Mouse (Mus musculus) intestine, postnatal 0 days (tissue): Measurements from ENCODE around the gene Idnk. TPM values are rescaled to one million over a fixed set of nuclear protein-coding genes. Genes with fewer than 3 reads are reported as not detected.

ENCODE experiments used
- ATAC-seq: fragments of 200-750 bp; cut with Nextera tagmentation; 2 replicates; pipeline ENCODE4 v1.8.0; 2017; ENCODE audit warnings: mild to moderate bottlenecking, moderate TSS enrichment, moderate library complexity
- H3K27ac ChIP-seq: fragments of 300-500 bp; sonication (generic); 2 replicates; pipeline ENCODE4 v1.5.1; 2014; ENCODE audit warnings: mild to moderate bottlenecking, low read depth, low read length, moderate library complexity
- H3K27me3 ChIP-seq: fragments of 300-500 bp; sonication (generic); replicated peaks from 2 replicates; pipeline ENCODE4 v1.6.1; 2014; ENCODE audit warnings: low read length, mixed read lengths; ENCODE audit not compliant: control insufficient read depth, insufficient read depth
- H3K36me3 ChIP-seq: fragments of 300-500 bp; sonication (generic); 2 replicates; pipeline ENCODE4 v1.6.1; 2014; ENCODE audit warnings: mild to moderate bottlenecking, moderate library complexity; ENCODE audit not compliant: control insufficient read depth, insufficient read depth
- H3K4me1 ChIP-seq: fragments of 300-500 bp; sonication (generic); replicated peaks from 2 replicates; pipeline ENCODE4 v1.6.1; 2014; ENCODE audit warnings: antibody characterized with exemption, low read length, mixed read lengths; ENCODE audit not compliant: control insufficient read depth, insufficient read depth
- H3K4me2 ChIP-seq: fragments of 300-500 bp; sonication (generic); replicated peaks from 2 replicates; pipeline ENCODE4 v1.6.1; 2014; ENCODE audit warnings: low read depth, mild to moderate bottlenecking, moderate library complexity
- H3K4me3 ChIP-seq: fragments of 300-500 bp; sonication (generic); 2 replicates; pipeline ENCODE4 v1.5.1; 2014; ENCODE audit warnings: low read depth, low read length
- H3K9ac ChIP-seq: fragments of 300-500 bp; sonication (generic); 2 replicates; pipeline ENCODE4 v1.6.1; 2014; ENCODE audit warnings: mild to moderate bottlenecking, low read depth, low read length
- H3K9me3 ChIP-seq: fragments of 300-500 bp; sonication (generic); 2 replicates; pipeline ENCODE4 v1.6.1; 2016; ENCODE audit warnings: mixed run types; ENCODE audit not compliant: control insufficient read depth
- CTCF ChIP-seq: sonication (generic); IDR thresholded peaks from 2 replicates; pipeline ENCODE4 v1.5.1; 2016; ENCODE audit warnings: low read depth, mild to moderate bottlenecking, control low read depth, antibody characterized with exemption, moderate library complexity
- WGBS: fragments of 180-500 bp; shearing (Covaris S2); extraction: QIAGEN DNeasy Blood & Tissue Kit; methylation state at CpG from one replicate; pipeline ENCODE4 v1.1.7; 2014; 5-methylcytosine and 5-hydroxymethylcytosine counted together
- polyA plus RNA-seq: library from polyadenylated mRNA; unstranded; fragments of >200 nt; fragmentation: Nextera tagmentation; extraction: Ambion mirVana; gene quantifications from 2 replicates; pipeline ENCODE4 v1.2.1, GENCODE M21; 2015

The Idnk gene
- polyA plus RNA-seq, 1 experiment from 2014 or later, result 79.0 TPM

DNA sequence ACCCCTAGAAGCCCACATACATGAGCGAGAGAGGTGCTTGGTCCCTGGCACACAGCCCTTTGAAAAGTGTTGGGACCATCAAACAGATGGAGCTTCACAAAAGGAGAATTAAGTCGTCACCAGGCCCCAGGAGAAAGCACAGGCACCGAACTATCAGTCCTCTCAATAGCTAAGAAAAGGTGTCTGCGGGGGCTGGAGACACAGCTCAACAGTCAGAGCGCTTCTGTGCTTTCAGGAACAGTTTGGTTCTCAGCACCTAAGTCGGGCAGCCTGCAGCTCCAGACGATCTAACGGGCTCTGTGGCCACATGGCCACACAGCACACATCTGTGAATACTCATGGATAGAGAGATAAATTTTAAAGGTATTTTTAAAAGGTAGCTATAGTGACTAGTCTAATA is 28.8 kb downstream of the Idnk start:
- H3K27ac ChIP-seq, result no peak overlapping the region
- no peak for TF ChIP-seq CTCF
- 93% methylated on average over 8 of the region's 8 CpGs for WGBS
- no peak overlapping the region for H3K4me2 ChIP-seq
- H3K9ac ChIP-seq, result no peak overlapping the region
- no peak overlapping the region for H3K4me3 ChIP-seq
- no peaks in the 10 kb centered on the region for H3K9me3 ChIP-seq
- peaks cover 41% of the 10 kb centered on the region for H3K36me3 ChIP-seq
- ATAC-seq, result no peak
- 0 out of 2 replicates have a peak, but pooled peaks cover 3% of the 10 kb centered on the region for H3K4me1 ChIP-seq
- H3K27me3 ChIP-seq, result no peaks in the 10 kb centered on the region

DNA sequence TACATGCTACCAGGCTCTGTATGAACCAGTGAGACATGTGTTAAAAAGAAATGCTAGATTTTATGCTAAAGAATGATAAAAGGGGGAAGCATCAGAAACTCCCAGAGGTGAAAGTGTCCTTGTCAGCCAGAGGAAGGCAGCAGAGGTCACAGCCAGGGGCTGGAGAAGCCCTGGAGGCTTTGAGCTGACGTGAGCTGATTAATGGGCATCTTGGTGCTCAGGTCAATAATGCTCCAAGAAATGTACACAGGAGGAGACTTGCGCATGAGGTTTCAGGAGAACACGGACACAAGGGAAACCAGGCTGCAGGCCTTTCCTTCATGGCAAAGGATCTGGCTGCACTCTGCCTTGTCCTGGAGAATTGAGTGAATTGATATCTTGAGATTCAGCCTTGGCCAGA is 30.3 kb downstream of the Idnk start:
- Histone ChIP-seq H3K27me3 (no peaks in the 10 kb centered on the region), H3K4me1 (0 out of 2 replicates have a peak, but pooled peaks cover 3% of the 10 kb centered on the region), H3K4me2 (no peak overlapping the region), H3K9ac (no peak overlapping the region), H3K36me3 (peaks cover 50% of the 10 kb centered on the region), H3K4me3 (no peak overlapping the region), H3K9me3 (no peaks in the 10 kb centered on the region), H3K27ac (no peak overlapping the region)
- no peak for TF ChIP-seq CTCF
- 90% methylated on average over 3 of the region's 3 CpGs for WGBS
- no peak for ATAC-seq

DNA sequence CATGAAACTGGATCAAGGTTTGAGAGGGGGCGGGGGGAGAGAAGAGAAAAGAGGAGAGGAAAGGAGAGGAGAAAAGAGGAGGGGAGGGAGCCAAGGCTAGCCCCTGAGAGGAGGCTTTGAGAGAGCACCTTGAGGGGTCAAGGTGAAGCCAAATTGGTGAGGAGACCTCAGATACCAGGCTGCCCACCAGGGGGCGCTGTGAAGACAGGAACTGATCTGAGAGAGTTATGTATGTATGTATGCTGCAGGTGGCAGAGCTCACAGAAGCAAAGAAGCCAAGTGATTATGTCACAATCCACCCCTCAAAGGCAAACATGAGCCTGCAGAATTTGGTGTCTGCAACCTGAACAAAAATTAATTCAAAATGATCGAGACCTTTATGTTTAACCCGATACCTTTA is 31.0 kb downstream of the Idnk start:
- Histone ChIP-seq H3K4me2 (no peak overlapping the region), H3K27ac (no peak overlapping the region), H3K27me3 (no peaks in the 10 kb centered on the region), H3K4me3 (no peak overlapping the region), H3K9ac (no peak overlapping the region), H3K4me1 (0 out of 2 replicates have a peak, but pooled peaks cover 3% of the 10 kb centered on the region), H3K9me3 (no peaks in the 10 kb centered on the region), H3K36me3 (peaks cover 50% of the 10 kb centered on the region)
- 63% methylated on average over 4 of the region's 4 CpGs for WGBS
- ATAC-seq, result peak; percentile 36; the same call in 1 of the 2 replicates
- TF ChIP-seq CTCF, result peak; percentile 94

DNA sequence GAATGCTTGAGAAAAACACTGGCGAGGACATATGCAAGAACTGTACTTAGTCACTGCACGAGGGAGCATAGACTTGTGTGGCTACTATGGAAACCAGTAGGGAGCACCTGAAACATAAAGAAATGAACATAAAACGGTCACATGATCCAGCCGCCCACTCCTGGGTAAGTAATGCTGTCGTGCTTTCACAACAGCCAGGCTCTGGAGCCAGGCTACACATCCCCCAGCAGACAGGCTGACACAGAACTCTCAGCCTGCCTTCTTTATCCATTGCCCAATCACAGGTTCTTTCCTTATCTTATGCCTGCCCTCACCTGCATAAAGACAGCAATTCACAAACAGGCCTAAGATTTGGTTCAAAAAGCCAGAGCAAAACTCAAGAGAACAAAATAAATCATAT is 32.0 kb downstream of the Idnk start:
- Histone ChIP-seq H3K27me3 (no peaks in the 10 kb centered on the region), H3K4me1 (0 out of 2 replicates have a peak, but pooled peaks cover under 1% of the 10 kb centered on the region), H3K9ac (no peak overlapping the region), H3K9me3 (no peaks in the 10 kb centered on the region), H3K4me2 (no peak overlapping the region), H3K27ac (no peak overlapping the region), H3K4me3 (no peak overlapping the region), H3K36me3 (peaks cover 54% of the 10 kb centered on the region)
- peak; percentile 74 for ATAC-seq
- WGBS, result 48% methylated on average over 5 of the region's 5 CpGs
- TF ChIP-seq CTCF, result no peak

DNA sequence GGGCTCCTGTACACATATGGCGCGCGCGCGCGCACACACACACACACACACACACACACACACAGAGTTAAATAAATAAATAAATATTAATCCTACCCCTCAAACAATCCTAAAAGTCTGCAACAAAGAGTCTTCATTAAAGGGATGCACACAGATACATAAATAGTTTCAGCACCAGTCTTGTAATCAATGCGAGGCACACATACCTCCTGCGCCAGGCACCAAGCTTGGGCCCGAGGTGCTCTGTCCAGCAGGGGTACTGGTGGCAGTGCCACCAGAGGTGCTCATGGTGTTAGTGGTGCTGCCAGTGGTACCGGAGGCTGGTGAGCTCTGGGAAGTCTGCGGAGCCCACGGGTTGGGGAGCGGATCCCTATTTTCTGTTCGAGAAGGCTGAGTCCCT is 34.1 kb downstream of the Idnk start:
- Histone ChIP-seq H3K4me3 (no peak overlapping the region), H3K9me3 (no peaks in the 10 kb centered on the region), H3K27me3 (no peaks in the 10 kb centered on the region), H3K4me2 (no peak overlapping the region), H3K9ac (no peak overlapping the region), H3K36me3 (peaks cover 62% of the 10 kb centered on the region), H3K27ac (no peak overlapping the region), H3K4me1 (no peaks in the 10 kb centered on the region)
- no peak for ATAC-seq
- WGBS, result 96% methylated on average over 14 of the region's 14 CpGs
- TF ChIP-seq CTCF, result no peak

DNA sequence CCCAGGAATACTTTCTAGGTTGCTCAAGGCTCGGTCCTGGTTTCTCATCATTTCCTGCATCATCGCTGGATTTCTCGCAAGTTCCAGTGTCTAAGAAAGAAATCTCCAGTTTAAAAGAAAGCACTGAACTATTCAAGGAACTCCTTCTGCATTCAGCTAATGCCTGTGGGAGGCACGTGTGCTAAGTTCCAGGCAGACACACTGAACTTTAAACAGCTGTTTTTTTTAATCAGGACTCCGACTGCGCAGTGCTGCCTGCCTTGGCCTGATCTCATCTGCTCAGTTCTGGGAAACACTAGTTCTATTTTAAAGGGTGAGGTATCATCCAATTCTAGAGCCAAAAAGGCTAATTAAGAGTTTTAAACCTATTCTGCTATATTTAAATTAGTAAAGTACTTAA is 34.7 kb downstream of the Idnk start:
- Histone ChIP-seq H3K4me2 (no peak overlapping the region), H3K36me3 (peaks cover 61% of the 10 kb centered on the region), H3K4me3 (no peak overlapping the region), H3K27me3 (no peaks in the 10 kb centered on the region), H3K9me3 (no peaks in the 10 kb centered on the region), H3K4me1 (no peaks in the 10 kb centered on the region), H3K27ac (0 out of 2 replicates have a peak overlapping the region, but pooled peaks have one; percentile 5), H3K9ac (no peak overlapping the region)
- TF ChIP-seq CTCF, result no peak
- WGBS, result 86% methylated on average over 6 of the region's 6 CpGs
- ATAC-seq, result no peak

DNA sequence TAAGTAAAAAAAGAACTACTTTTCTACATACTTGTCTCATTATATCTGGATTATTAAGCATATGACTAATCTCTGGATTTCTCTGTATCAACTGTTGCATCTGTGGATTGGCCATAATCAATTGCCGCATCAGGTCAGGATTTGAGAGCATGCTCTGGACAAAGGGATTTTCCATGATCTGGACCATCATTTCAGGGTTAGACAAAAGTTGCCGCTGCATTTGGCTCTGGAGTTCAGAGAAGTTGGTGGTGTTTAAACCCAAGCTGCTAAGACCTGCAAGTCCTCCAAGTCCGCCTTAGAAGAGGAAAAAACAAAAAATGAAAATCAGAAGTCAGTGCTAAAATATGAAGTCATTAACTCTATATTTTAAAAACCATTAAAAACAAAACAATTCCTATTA is 35.8 kb downstream of the Idnk start:
- TF ChIP-seq CTCF, result no peak
- no peaks in the 10 kb centered on the region for H3K4me1 ChIP-seq
- H3K4me2 ChIP-seq, result no peak overlapping the region
- H3K4me3 ChIP-seq, result no peak overlapping the region
- no peak overlapping the region for H3K27ac ChIP-seq
- no peak for ATAC-seq
- H3K9ac ChIP-seq, result no peak overlapping the region
- H3K36me3 ChIP-seq, result peaks cover 62% of the 10 kb centered on the region
- H3K27me3 ChIP-seq, result no peaks in the 10 kb centered on the region
- no peaks in the 10 kb centered on the region for H3K9me3 ChIP-seq
- WGBS, result 96% methylated on average over 3 of the region's 3 CpGs
